Mouse (Mus musculus) CD4-positive, CD25-positive, alpha-beta regulatory T cell, adult 9 weeks (primary cell): ENCODE measurements around the gene Olfr883. TPM values are rescaled to one million over a fixed set of nuclear protein-coding genes. Genes with fewer than 3 reads are reported as not detected.

Source experiments
- polyA plus RNA-seq: library from polyadenylated mRNA; unstranded; fragments of 100-300 nt; shearing (Covaris generic); gene quantifications from one replicate; pipeline ENCODE4 v1.2.1, GENCODE M21; 2017

Gene Olfr883
- not detected for polyA plus RNA-seq

GRCm38 (mm10) chr9:38025508-38025907 lies at the start of gene Olfr883:
Olfr883 (plus strand) TSS chr9:38025808.

GRCm38 (mm10) chr9:37991525-37991924 lies 34.1 kb upstream of the Olfr883 start, which contains the start of gene Olfr881:
Olfr881 (plus strand) TSS chr9:37991825.

GRCm38 (mm10) chr9:38046255-38046654 lies 20.6 kb downstream of the Olfr883 start, which contains the start of gene Olfr884:
Olfr884 (plus strand) TSS chr9:38046555.

GRCm38 (mm10) chr9:38061022-38061421 lies 35.4 kb downstream of the Olfr883 start, which contains the start of gene Olfr885:
Olfr885 (plus strand) TSS chr9:38061322.

Other genes with a start within 250 kb of the Olfr883 start
- 0.07 TPM for gene Olfr876, start 222.8 kb upstream of the Olfr883 start, polyA plus RNA-seq
- gene Olfr877, start 171.5 kb upstream of the Olfr883 start, polyA plus RNA-seq: not detected
- 0.04 TPM for gene Olfr145, start 129.1 kb upstream of the Olfr883 start, polyA plus RNA-seq
- gene Olfr878, start 108.0 kb upstream of the Olfr883 start, polyA plus RNA-seq: not detected
- 0.06 TPM for gene Olfr881, start 34.0 kb upstream of the Olfr883 start, polyA plus RNA-seq
- gene Olfr884, start 20.7 kb downstream of the Olfr883 start, polyA plus RNA-seq: not detected
- not detected for gene Olfr885, start 35.5 kb downstream of the Olfr883 start, polyA plus RNA-seq
- not detected for gene Olfr887, start 58.3 kb downstream of the Olfr883 start, polyA plus RNA-seq
- not detected for gene Olfr888, start 82.3 kb downstream of the Olfr883 start, polyA plus RNA-seq
- gene Olfr889, start 89.4 kb downstream of the Olfr883 start, polyA plus RNA-seq: not detected
- 0.10 TPM for gene Olfr890, start 116.7 kb downstream of the Olfr883 start, polyA plus RNA-seq
- not detected for gene Olfr891, start 155.0 kb downstream of the Olfr883 start, polyA plus RNA-seq
- gene Olfr893, start 182.6 kb downstream of the Olfr883 start, polyA plus RNA-seq: not detected
- gene Olfr894, start 192.2 kb downstream of the Olfr883 start, polyA plus RNA-seq: not detected
- gene Olfr143, start 227.0 kb downstream of the Olfr883 start, polyA plus RNA-seq: not detected
- gene Olfr895, start 242.0 kb downstream of the Olfr883 start, polyA plus RNA-seq: not detected